Mouse (Mus musculus) embryonic facial prominence, embryonic 14.5 days (tissue): Measurements from ENCODE around the gene Tulp3. TPM values are rescaled to one million over a fixed set of nuclear protein-coding genes. Genes with fewer than 3 reads are reported as not detected.
"Not testable (repeated sequence)": the region's sequence is repeated elsewhere in the genome, so short reads cannot be mapped to it uniquely, and the experiment has no call there.

ENCODE experiments used
- ATAC-seq: fragments of 200-750 bp; cut with Nextera tagmentation; 2 replicates; pipeline ENCODE4 v1.8.0; 2017; ENCODE audit warnings: low read depth, moderate number of reproducible peaks, moderate TSS enrichment
- DNase-seq: peaks from one replicate; pipeline ENCODE4 v3.0.0-alpha.2; 2015; ENCODE audit warnings: low spot score
- H3K27ac ChIP-seq: fragments of 300-500 bp; sonication (generic); replicated peaks from 2 replicates; pipeline ENCODE4 v1.5.1; 2014; ENCODE audit warnings: low read depth, mild to moderate bottlenecking, low read length, moderate library complexity
- H3K27me3 ChIP-seq: fragments of 300-500 bp; sonication (generic); replicated peaks from 2 replicates; pipeline ENCODE4 v1.6.1; 2014; ENCODE audit warnings: low read length; ENCODE audit not compliant: control insufficient read depth, insufficient read depth
- H3K36me3 ChIP-seq: fragments of 300-500 bp; sonication (generic); 2 replicates; pipeline ENCODE4 v1.6.1; 2014; ENCODE audit warnings: low read length, mixed read lengths; ENCODE audit not compliant: control insufficient read depth, insufficient read depth
- H3K4me1 ChIP-seq: fragments of 300-500 bp; sonication (generic); 2 replicates; pipeline ENCODE4 v1.6.1; 2014; ENCODE audit warnings: antibody characterized with exemption, low read length; ENCODE audit not compliant: control insufficient read depth, insufficient read depth
- H3K4me2 ChIP-seq: fragments of 300-500 bp; sonication (generic); 2 replicates; pipeline ENCODE4 v1.6.1; 2014; ENCODE audit warnings: low read depth, mild to moderate bottlenecking, low read length, moderate library complexity, mixed read lengths
- H3K4me3 ChIP-seq: fragments of 300-500 bp; sonication (generic); 2 replicates; pipeline ENCODE4 v1.5.1; 2014; ENCODE audit warnings: low read depth, mild to moderate bottlenecking, low read length
- H3K9ac ChIP-seq: fragments of 300-500 bp; sonication (generic); 2 replicates; pipeline ENCODE4 v1.6.1; 2014; ENCODE audit warnings: low read depth, mild to moderate bottlenecking, low read length, moderate library complexity, mixed read lengths
- H3K9me3 ChIP-seq: fragments of 300-500 bp; sonication (generic); 2 replicates; pipeline ENCODE4 v1.6.1; 2016; ENCODE audit warnings: low read length; ENCODE audit not compliant: control insufficient read depth
- WGBS: fragments of 180-500 bp; shearing (Covaris S2); extraction: QIAGEN DNeasy Blood & Tissue Kit; methylation state at CpG from one replicate; pipeline ENCODE4 v1.1.7; 2014; 5-methylcytosine and 5-hydroxymethylcytosine counted together
- polyA plus RNA-seq: library from polyadenylated mRNA; unstranded; fragments of >200 nt; fragmentation: Nextera tagmentation; extraction: Ambion mirVana; gene quantifications from 2 replicates; pipeline ENCODE4 v1.2.1, GENCODE M21; 2014

The Tulp3 gene
- polyA plus RNA-seq, 1 experiment from 2014 or later = 21.9 TPM

DNA sequence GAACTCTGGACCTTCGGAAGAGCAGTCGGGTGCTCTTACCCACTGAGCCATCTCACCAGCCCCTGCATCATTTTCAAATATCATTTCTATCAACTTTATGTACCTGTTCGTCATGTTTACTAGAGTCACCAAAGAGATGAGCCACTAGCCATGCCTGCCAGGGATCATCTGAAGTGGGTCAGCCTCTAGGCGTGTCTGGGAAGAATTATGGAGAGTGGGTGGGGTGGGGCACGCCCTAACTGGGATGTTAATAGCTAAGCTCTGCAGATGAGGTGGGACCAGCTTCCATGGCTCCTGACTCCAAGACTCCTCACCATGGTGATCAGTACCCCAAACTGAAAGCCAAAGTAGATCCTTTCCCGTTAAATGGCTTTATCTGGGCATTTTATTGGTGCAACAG, 40.9 kb downstream of the Tulp3 start:
- Histone ChIP-seq H3K9ac (no peak overlapping the region), H3K36me3 (no peaks in the 10 kb centered on the region), H3K4me1 (no peaks in the 10 kb centered on the region), H3K4me3 (no peak overlapping the region), H3K4me2 (no peak overlapping the region), H3K9me3 (no peaks in the 10 kb centered on the region), H3K27me3 (no peaks in the 10 kb centered on the region), H3K27ac (no peak overlapping the region)
- DNase-seq = no peak
- WGBS = 83% methylated on average over 6 of the region's 6 CpGs
- ATAC-seq = no peak

DNA sequence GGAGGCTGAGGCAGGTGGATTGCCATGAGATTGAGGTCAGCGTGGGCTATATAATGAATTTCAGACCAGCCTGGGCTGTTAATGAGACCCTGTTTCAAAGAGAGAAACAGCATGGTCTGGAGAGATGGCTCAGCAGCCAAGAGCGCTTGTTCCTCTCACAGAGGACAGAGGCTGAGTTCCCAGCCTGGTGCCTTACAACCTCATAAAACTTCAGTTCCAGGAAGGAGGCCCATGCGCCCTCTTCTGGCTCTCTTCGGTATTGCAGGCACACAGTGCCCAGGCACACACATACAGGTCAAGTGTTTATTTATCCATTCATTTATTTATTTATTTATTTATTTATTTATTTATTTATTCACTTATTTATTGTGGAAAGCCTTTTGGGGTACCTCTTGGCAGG, 47.3 kb downstream of the Tulp3 start:
- whole genome bisulfite sequencing = 31% methylated on average over 4 of the region's 4 CpGs
- DNase-seq (peak; percentile 68), ATAC-seq (peak; percentile 70; the same call in 1 of the 2 replicates)
- Histone ChIP-seq H3K4me3 (no peak overlapping the region), H3K9ac (no peak overlapping the region), H3K27ac (no peak overlapping the region), H3K4me1 (no peaks in the 10 kb centered on the region), H3K4me2 (no peak overlapping the region), H3K36me3 (no peaks in the 10 kb centered on the region), H3K27me3 (no peaks in the 10 kb centered on the region), H3K9me3 (no peaks in the 10 kb centered on the region)

DNA sequence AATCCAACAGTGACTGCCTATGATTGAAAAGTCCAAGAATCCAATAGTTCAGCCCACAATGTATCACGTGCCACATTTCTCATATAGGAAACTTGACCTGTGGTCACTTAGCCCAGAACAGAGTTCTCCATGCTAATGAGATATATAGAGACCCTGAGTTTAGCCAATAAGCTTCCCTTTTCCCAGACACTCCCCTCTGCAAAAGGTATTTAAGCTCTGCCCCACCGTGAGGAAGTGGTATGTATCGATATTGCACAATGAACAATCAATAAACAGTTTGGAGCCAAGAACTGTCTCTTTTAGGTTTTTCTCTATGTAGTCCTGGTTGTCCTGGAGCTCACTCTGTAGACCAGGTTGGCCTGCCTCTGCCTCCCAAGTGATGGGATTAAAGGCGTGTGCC, 50.9 kb downstream of the Tulp3 start:
- WGBS = 84% methylated on average over 4 of the region's 4 CpGs
- H3K9me3 ChIP-seq = no peaks in the 10 kb centered on the region
- H3K9ac ChIP-seq = no peak overlapping the region
- H3K4me3 ChIP-seq = no peak overlapping the region
- H3K27me3 ChIP-seq = peaks cover 6% of the 10 kb centered on the region
- ATAC-seq = no peak
- H3K36me3 ChIP-seq = no peaks in the 10 kb centered on the region
- no peak for DNase-seq
- H3K4me1 ChIP-seq = peaks cover 4% of the 10 kb centered on the region; the same call in 1 of the 2 replicates
- H3K4me2 ChIP-seq = no peak overlapping the region
- H3K27ac ChIP-seq = no peak overlapping the region

DNA sequence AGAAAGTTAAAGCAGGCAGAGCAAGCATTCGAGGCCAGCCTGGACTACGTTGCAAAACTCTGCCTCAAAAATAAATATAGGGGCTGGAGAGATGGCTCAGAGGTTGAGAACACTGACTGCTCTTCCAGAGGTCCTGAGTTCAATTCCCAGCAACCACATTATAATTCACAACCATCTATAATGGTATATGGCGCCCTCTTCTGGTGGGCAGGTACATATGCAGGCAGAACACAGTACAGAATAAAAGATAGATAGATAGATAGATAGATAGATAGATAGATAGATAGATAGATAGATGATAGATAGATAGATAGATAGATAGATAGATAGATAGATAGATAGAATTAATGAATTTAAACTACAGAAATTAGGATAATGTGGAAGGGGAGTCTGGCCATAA, 53.0 kb downstream of the Tulp3 start:
- H3K4me2 ChIP-seq, ATAC-seq, DNase-seq: not testable (repeated sequence)

DNA sequence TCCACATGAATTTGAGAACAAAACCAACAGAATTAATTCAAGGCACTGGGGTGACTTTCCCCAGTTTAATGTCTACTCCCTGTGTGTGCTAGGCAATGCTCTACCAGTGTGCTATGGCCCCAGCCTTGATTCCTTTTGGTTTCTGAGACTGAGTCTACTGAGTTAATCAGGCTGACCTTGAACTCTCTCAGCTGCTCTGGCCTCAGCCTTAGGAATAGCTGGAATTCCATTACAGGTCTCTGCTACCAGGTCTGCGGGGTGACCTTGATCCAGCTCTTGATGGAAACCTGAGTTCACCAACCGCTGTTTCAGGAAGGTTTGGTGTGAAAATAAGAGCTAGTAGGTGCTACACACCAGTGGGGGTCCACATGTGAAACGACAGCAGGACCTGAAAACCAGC, 53.8 kb downstream of the Tulp3 start:
- H3K27me3 ChIP-seq = peaks cover 12% of the 10 kb centered on the region
- H3K4me3 ChIP-seq = no peak overlapping the region
- ATAC-seq = no peak

More for the DNA sequence above, 53.0 kb downstream of the Tulp3 start:
- H3K36me3 ChIP-seq, H3K4me1 ChIP-seq, H3K9ac ChIP-seq, H3K9me3 ChIP-seq, H3K27ac ChIP-seq, H3K4me3 ChIP-seq: not testable (repeated sequence)
- peaks cover 12% of the 10 kb centered on the region for H3K27me3 ChIP-seq
- 72% methylated on average over 3 of the region's 3 CpGs for WGBS

DNA sequence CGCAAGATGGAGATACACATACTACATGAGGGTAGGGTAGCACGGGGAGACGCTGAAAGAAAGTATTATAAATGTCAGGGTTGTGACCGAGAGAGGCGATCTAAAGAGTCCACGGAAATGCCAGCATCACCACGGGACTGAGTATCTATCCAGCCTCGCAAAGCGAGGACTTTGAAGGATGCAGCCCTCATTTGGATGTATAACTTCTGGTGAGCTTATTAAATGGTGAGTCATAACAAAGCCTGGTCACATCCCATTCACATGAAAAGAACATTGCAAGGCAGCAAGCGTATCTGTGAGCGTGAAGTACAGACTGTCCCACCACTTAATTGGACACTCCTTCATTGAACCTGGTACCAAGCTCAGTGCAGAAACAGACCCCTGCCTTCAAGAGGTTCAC, 54.2 kb downstream of the Tulp3 start:
- Histone ChIP-seq H3K4me1 (peaks cover 17% of the 10 kb centered on the region), H3K9ac (no peak overlapping the region), H3K36me3 (no peaks in the 10 kb centered on the region), H3K9me3 (no peaks in the 10 kb centered on the region), H3K27ac (no peak overlapping the region), H3K4me2 (peak overlapping the region; percentile 99), H3K27me3 (peaks cover 12% of the 10 kb centered on the region), H3K4me3 (peak overlapping the region; percentile 54; the same call in 1 of the 2 replicates)
- no peak for ATAC-seq
- WGBS = 48% methylated on average over 11 of the region's 11 CpGs
- DNase-seq = no peak

More for the DNA sequence above, 53.8 kb downstream of the Tulp3 start:
- H3K27ac ChIP-seq = no peak overlapping the region
- H3K9ac ChIP-seq = no peak overlapping the region
- DNase-seq = no peak
- H3K36me3 ChIP-seq = no peaks in the 10 kb centered on the region
- H3K9me3 ChIP-seq = no peaks in the 10 kb centered on the region
- no peak overlapping the region for H3K4me2 ChIP-seq
- peaks cover 12% of the 10 kb centered on the region for H3K4me1 ChIP-seq
- WGBS = 84% methylated on average over 3 of the region's 3 CpGs

DNA sequence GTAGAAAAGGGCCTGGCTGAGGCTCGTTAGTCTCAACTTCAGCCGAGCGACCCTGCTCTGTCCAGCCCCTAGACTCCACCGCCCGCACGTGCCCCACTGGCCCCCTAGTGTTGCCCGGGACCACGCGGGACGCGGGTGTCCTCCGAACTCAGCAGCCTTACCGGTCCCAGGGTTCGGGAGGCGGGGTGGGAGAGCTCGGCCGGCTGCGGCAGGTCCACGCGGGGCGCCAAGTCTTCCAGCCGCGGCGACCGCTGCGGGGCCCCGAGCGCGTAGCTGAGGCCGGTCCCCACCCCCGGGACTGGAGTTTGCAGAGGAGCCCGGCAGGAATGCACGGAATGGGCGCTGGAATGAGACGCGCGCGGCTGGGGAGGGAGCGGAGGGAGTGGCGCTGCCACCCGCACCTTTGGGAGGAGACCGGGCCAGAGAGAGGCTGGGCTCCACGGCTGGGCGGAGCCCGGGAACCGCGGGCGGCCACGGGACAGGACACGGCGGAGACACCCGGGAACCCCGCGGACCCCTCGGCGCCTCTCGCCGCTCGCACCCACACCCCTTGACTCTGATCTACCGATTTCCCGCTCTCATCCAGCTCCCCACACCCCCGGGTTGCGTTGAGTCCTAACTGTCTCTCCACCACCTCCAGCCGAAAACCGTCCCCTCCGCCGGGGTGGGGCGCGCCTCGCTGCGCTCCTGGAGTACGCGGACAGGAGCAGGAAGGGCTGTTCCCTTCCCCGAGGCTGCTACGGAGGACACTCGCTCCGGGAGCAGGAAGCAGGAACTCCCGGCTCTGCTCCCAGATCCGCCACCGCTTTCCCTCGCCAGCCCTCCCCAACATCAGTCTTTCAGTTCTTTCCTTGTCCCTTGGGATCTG, 55.3 kb downstream of the Tulp3 start, which contains the start of gene Tead4:
Gene Tead4 (minus strand): TSS at position 690 of the 868 bp plus-strand sequence.
- H3K27me3 ChIP-seq = peaks cover 12% of the 10 kb centered on the region
- H3K9me3 ChIP-seq = no peaks in the 10 kb centered on the region
- ATAC-seq (peak; percentile 87), DNase-seq (peak; percentile 83)
- H3K36me3 ChIP-seq = no peaks in the 10 kb centered on the region
- H3K9ac ChIP-seq = peak within 1 kb of the TSS; percentile 63
- peaks cover 24% of the 10 kb centered on the region for H3K4me1 ChIP-seq
- H3K4me3 ChIP-seq = peak within 1 kb of the TSS; percentile 54
- no peak within 1 kb of the TSS; the same call in 1 of the 2 replicates for H3K27ac ChIP-seq
- WGBS = 0% methylated on average over 27 of the region's 81 CpGs
- peak within 1 kb of the TSS; percentile 99 for H3K4me2 ChIP-seq

DNA sequence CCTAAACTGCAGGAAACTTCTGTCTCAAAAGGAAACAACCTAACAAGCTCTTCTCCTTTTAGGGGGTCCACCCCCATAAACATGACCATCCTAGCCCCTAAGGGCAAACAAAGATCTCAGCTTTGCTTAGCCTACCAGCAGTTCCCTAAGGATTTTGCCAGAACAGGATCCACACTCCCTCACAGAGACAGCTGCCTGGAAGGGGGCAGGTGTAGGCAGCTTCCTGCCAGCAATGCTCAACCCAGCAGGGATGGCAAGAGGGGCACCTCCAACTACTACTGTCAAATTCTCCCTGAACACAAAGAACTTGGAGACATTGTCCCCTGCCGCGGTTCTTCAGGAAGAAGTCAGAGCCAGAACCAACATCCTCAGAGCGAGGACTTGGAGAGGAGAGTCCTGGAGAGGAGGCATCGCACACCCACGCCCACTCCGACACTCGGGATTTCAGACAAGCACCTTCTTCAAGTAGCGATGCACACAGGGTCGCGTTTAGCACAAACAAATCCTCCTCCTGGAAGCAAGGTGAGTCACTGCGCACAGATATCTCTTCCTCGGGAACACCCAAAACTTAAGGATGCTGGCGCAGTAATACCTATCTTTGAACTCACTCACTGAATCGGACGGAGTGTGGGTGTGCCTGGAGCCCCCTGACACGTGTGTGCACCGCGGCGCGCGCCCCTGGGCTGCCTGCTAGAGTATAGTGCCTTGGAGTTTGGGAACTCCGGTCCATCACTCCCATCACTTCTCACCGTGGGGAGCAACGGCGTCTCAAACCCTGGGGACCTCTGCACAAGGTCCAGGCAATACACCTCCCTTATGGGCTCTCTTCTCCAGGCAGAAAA, 56.1 kb downstream of the Tulp3 start:
- Histone ChIP-seq H3K4me1 (peaks cover 24% of the 10 kb centered on the region), H3K27ac (no peak overlapping the region; the same call in 1 of the 2 replicates), H3K4me2 (peak overlapping the region; percentile 99), H3K9ac (peak overlapping the region; percentile 63), H3K27me3 (peaks cover 12% of the 10 kb centered on the region), H3K36me3 (no peaks in the 10 kb centered on the region), H3K4me3 (peak overlapping the region; percentile 54), H3K9me3 (no peaks in the 10 kb centered on the region)
- ATAC-seq (peak; percentile 17; the same call in 1 of the 2 replicates), DNase-seq (no peak)
- 0% methylated on average over 25 of the region's 25 CpGs for WGBS
